Mouse (Mus musculus): ENCODE results near the gene Cdhr5.

- TF ChIP-seq CTCF (IDR thresholded peaks at IDR 0.05; ENCODE audit: low read depth, low read length) (no peak), POLR2A (IDR thresholded peaks at IDR 0.05; ENCODE audit: extremely low read depth, insufficient read depth, low read length) (no peak)
Measured at GRCm38 (mm10) chr7:141231111-141231510, 45.5 kb downstream of the Cdhr5 start.

Measured in liver, adult 2 months (tissue).